Mouse (Mus musculus) liver, embryonic 14.5 days (tissue): ENCODE measurements at regions not wholly inside any gene's neighbourhood (a gene's known extent, or its start where the extent isn't known, plus 50 kb on each side); places are given as distances from the start of the nearest gene placed in this dataset.

Experiments used
- ATAC-seq: fragments of 200-750 bp; cut with Nextera tagmentation; 2 replicates; pipeline ENCODE4 v1.8.0; 2017; ENCODE audit warnings: moderate number of reproducible peaks, mild to moderate bottlenecking, moderate library complexity; ENCODE audit not compliant: insufficient read depth
- DNase-seq, 3 experiments: peaks; one replicate each; pipeline ENCODE4 v3.0.0-alpha.2; 2012 to 2013; ENCODE audit warnings: low read depth in 3 of 3, low spot score in 3 of 3
- H3K27ac ChIP-seq: fragments of 300-500 bp; sonication (generic); 2 replicates; pipeline ENCODE4 v1.5.1; 2014; ENCODE audit warnings: moderate library complexity, mild to moderate bottlenecking, control low read depth, inconsistent platforms
- H3K27me3 ChIP-seq: fragments of 300-500 bp; sonication (generic); 2 replicates; pipeline ENCODE4 v1.6.1; 2014; ENCODE audit warnings: mild to moderate bottlenecking, low read length, moderate library complexity; ENCODE audit not compliant: control insufficient read depth, insufficient read depth
- H3K36me3 ChIP-seq: fragments of 300-500 bp; sonication (generic); replicated peaks from 2 replicates; pipeline ENCODE4 v1.6.1; 2014; ENCODE audit warnings: low read depth; ENCODE audit not compliant: control insufficient read depth, insufficient read depth
- H3K4me1 ChIP-seq, 2 experiments: fragments of 200-500 bp in 1 of 2; fragments of 300-500 bp in 1 of 2; sonication (generic) in 1 of 2; replicated peaks; 2 replicates each; pipeline ENCODE4 v1.6.1; 2012 to 2014; ENCODE audit warnings: antibody characterized with exemption in 1 of 2, inconsistent platforms in 1 of 2, low read length in 1 of 2; ENCODE audit not compliant: control insufficient read depth in 2 of 2, insufficient read depth in 2 of 2
- H3K4me2 ChIP-seq: fragments of 300-500 bp; sonication (generic); 2 replicates; pipeline ENCODE4 v1.6.1; 2014; ENCODE audit warnings: low read depth, mild to moderate bottlenecking, control low read depth, moderate library complexity
- H3K4me3 ChIP-seq, 2 experiments: fragments of 200-500 bp in 1 of 2; fragments of 300-500 bp in 1 of 2; sonication (generic) in 1 of 2; 2 replicates each; pipeline ENCODE4 v1.5.1; 2012 to 2014; ENCODE audit warnings: low read depth in 2 of 2, low read length in 2 of 2, mild to moderate bottlenecking in 2 of 2, control low read depth in 1 of 2, inconsistent platforms in 1 of 2, moderate library complexity in 1 of 2; ENCODE audit not compliant: insufficient read depth in 1 of 2
- H3K9ac ChIP-seq: fragments of 300-500 bp; sonication (generic); replicated peaks from 2 replicates; pipeline ENCODE4 v1.6.1; 2014; ENCODE audit warnings: mild to moderate bottlenecking, control low read depth, moderate library complexity
- H3K9me3 ChIP-seq: fragments of 300-500 bp; sonication (generic); 2 replicates; pipeline ENCODE4 v1.6.1; 2016; ENCODE audit warnings: low read length, mixed read lengths; ENCODE audit not compliant: control insufficient read depth
- CTCF ChIP-seq: IDR thresholded peaks from 2 replicates; pipeline ENCODE4 v1.5.1; 2016; ENCODE audit warnings: antibody characterized with exemption, low read depth, control low read depth
- EP300 ChIP-seq: IDR thresholded peaks from 2 replicates; pipeline ENCODE4 v1.6.1; 2016; ENCODE audit warnings: antibody characterized with exemption, low read depth
- WGBS: fragments of 180-500 bp; shearing (Covaris S2); extraction: QIAGEN DNeasy Blood & Tissue Kit; methylation state at CpG from one replicate; pipeline ENCODE4 v1.1.7; 2014; ENCODE audit not compliant: insufficient replicate concordance; 5-methylcytosine and 5-hydroxymethylcytosine counted together

DNA sequence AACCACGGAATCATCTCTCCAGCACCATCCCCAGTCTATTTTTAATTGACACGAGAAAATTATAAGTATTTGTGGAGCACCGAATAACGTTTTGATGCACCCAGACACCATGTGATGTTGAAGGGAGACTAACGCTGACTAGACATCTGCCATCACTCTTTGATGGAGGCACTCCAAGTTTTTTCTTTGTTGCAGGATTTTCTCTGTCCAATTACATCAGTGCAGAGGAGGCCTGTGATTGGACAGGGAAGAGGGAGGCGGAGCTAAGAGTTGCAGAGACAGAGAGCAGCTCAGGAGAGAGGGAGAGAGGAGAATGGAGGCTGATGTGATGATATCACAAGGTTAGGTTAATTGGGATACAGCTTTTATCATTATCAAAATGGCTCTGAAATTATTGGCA lies 105.6 kb upstream of the Ctnnb1 start:
- H3K36me3 ChIP-seq, result no peaks in the 10 kb centered on the region
- H3K4me1 ChIP-seq, result 0 out of 4 replicates have a peak, but pooled peaks cover 0 to 2% of the 10 kb centered on the region in 2 experiments
- no peak for TF ChIP-seq EP300
- TF ChIP-seq CTCF, result no peak
- no peak overlapping the region for H3K4me2 ChIP-seq
- H3K27ac ChIP-seq, result no peak overlapping the region
- ATAC-seq (no peak), DNase-seq (no peak)
- 62% methylated on average over 6 of the region's 6 CpGs for WGBS
- no peak overlapping the region for H3K9ac ChIP-seq
- H3K9me3 ChIP-seq, result no peaks in the 10 kb centered on the region
- H3K4me3 ChIP-seq, result no peak overlapping the region
- H3K27me3 ChIP-seq, result no peaks in the 10 kb centered on the region

GRCm38 (mm10) chr9:120826266-120826665 lies 102.8 kb upstream of the Ctnnb1 start:
- 10% methylated on average over 4 of the region's 4 CpGs for WGBS
- Histone ChIP-seq H3K9ac (no peak overlapping the region), H3K4me3 (no peak overlapping the region), H3K27me3 (no peaks in the 10 kb centered on the region), H3K27ac (no peak overlapping the region), H3K4me1 (0 out of 4 replicates have a peak, but pooled peaks cover 0 to 2% of the 10 kb centered on the region in 2 experiments), H3K4me2 (no peak overlapping the region), H3K36me3 (no peaks in the 10 kb centered on the region), H3K9me3 (no peaks in the 10 kb centered on the region)
- ATAC-seq (no peak), DNase-seq (no peak)
- TF ChIP-seq CTCF (no peak), EP300 (no peak)

DNA sequence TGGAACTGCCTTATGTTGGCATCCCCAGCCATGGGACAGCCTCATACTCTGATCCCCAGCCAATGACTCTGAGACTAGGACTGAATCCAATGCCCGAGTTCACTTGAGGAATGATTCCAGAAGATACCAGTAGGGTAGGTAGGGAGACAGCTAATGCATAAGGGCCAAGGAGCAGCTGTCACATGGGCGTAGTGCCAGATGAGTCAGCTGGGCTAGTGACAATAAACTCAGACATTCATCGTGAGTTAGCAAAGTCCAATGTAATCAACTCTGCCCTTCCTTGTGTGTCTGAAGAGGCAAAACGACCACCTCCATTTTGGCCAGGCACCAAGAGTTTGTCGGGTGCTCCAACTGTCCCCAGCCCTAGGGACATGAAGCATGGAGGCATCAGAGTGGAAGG lies 98.5 kb upstream of the Ctnnb1 start:
- no peak for DNase-seq
- H3K9me3 ChIP-seq, result no peaks in the 10 kb centered on the region
- 0 out of 4 replicates have a peak, but pooled peaks cover 0 to 2% of the 10 kb centered on the region in 2 experiments for H3K4me1 ChIP-seq
- no peak for ATAC-seq
- no peaks in the 10 kb centered on the region for H3K36me3 ChIP-seq
- WGBS, result 50% methylated on average over 5 of the region's 5 CpGs
- TF ChIP-seq EP300 (no peak), CTCF (no peak)
- no peak overlapping the region for H3K4me2 ChIP-seq
- H3K27me3 ChIP-seq, result no peaks in the 10 kb centered on the region
- H3K4me3 ChIP-seq, result no peak overlapping the region
- H3K9ac ChIP-seq, result no peak overlapping the region
- H3K27ac ChIP-seq, result no peak overlapping the region

GRCm38 (mm10) chr9:120834166-120834565 lies 94.8 kb upstream of the Ctnnb1 start:
- ATAC-seq (no peak), DNase-seq (no peak)
- no peaks in the 10 kb centered on the region for H3K9me3 ChIP-seq
- no peak overlapping the region for H3K9ac ChIP-seq
- WGBS, result 54% methylated on average over 9 of the region's 9 CpGs
- H3K4me1 ChIP-seq, result no peaks in the 10 kb centered on the region
- no peak overlapping the region for H3K27ac ChIP-seq
- no peak for TF ChIP-seq EP300
- no peak overlapping the region for H3K4me3 ChIP-seq
- no peaks in the 10 kb centered on the region for H3K36me3 ChIP-seq
- no peaks in the 10 kb centered on the region for H3K27me3 ChIP-seq
- H3K4me2 ChIP-seq, result no peak overlapping the region

DNA sequence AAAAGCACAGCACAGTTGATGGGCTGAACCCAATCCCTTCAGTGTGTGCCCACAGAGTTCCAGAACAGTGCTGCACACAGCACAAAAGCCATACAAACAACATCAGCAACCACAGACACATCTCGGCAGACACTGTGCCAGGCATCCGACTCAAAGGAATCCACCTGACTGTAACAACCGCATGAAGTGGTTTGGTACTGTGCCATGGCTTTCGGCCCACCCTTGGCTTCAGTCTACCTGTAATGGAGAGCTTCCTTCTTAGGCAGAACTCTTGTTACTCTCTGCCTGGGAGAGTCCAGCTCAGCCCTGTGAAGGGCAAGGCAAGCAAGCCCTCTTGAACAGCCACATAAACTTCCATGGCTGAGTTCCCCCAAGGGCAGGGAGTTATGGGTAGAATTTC lies 93.4 kb upstream of the Ctnnb1 start:
- Histone ChIP-seq H3K4me2 (no peak overlapping the region), H3K9ac (no peak overlapping the region), H3K4me3 (no peak overlapping the region), H3K27me3 (no peaks in the 10 kb centered on the region), H3K36me3 (no peaks in the 10 kb centered on the region), H3K9me3 (no peaks in the 10 kb centered on the region), H3K4me1 (no peaks in the 10 kb centered on the region), H3K27ac (no peak overlapping the region)
- DNase-seq (no peak), ATAC-seq (no peak)
- 91% methylated on average over 4 of the region's 4 CpGs for WGBS
- no peak for TF ChIP-seq EP300
- no peak for TF ChIP-seq CTCF
